Mouse (Mus musculus): ENCODE results near the gene Sfta2. TPM values are rescaled to one million over a fixed set of nuclear protein-coding genes. Genes with fewer than 3 reads are reported as not detected.

Gene Sfta2
- total and polyA plus RNA-seq, 3 experiments: not detected

DNA sequence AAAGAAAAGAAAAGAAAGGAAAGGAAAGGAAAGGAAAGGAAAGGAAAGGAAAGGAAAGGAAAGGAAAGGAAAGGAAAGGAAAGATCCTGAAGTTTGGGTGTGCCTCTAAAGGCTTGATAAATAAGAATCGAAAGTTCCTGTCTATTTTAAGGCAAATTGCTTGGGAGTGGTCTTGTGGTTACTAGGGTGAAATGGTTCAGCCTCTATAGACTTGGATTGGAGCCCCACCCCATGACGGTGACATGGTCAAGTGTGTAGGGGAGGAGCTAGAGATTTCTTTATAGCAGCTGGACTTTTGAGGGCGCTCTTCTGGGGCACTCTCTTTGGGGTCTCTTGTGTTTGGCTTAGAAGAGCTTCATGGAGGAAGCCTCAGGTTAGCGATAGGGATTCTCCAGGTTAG is 7.6 kb upstream of the Sfta2 start:
- Histone ChIP-seq H3K27me3 (ENCODE audit: control insufficient read depth in 1 of 2, insufficient read depth in 2 of 2, low read length in 2 of 2) (no peaks in the 10 kb centered on the region; a peak in 2 of 4 replicates), H3K4me1 (ENCODE audit: control insufficient read depth in 1 of 2, insufficient read depth in 2 of 2, low read length in 2 of 2) (peaks cover 0 to 10% of the 10 kb centered on the region in 2 experiments; a peak in 1 of 4 replicates), H3K27ac (ENCODE audit: control insufficient read depth, low read depth, low read length) (no peak overlapping the region), H3K9ac (ENCODE audit: control insufficient read depth, low read depth, low read length, poor library complexity, severe bottlenecking) (no peak overlapping the region), H3K36me3 (ENCODE audit: control insufficient read depth in 1 of 2, insufficient read depth in 2 of 2, low read length in 2 of 2) (0 out of 4 replicates have a peak, but pooled peaks cover 0 to 2% of the 10 kb centered on the region in 2 experiments), H3K79me2 (ENCODE audit: control insufficient read depth, insufficient read depth, low read length, poor library complexity) (no peaks in the 10 kb centered on the region), H3K4me3 (ENCODE audit: control insufficient read depth in 1 of 2, insufficient read depth in 1 of 2, low read depth in 2 of 2, low read length in 2 of 2) (peak overlapping the region in 1 of 2 experiments; percentile 12; a peak in 1 of 4 replicates), H3K9me3 (replicated peaks; ENCODE audit: insufficient read depth, low read length) (no peaks in the 10 kb centered on the region)
- DNase-seq (ENCODE audit: low read depth, low spot score): peak; percentile 43
- no peak for TF ChIP-seq UBTF (IDR thresholded peaks at IDR 0.05; ENCODE audit: borderline replicate concordance, insufficient read depth, low read depth, low read length)
- no peak for TF ChIP-seq BHLHE40 (IDR thresholded peaks at IDR 0.05; ENCODE audit: borderline replicate concordance, low read depth, low read length)
- no peak for TF ChIP-seq MYB (IDR thresholded peaks at IDR 0.05; ENCODE audit: low read depth, low read length)
- TF ChIP-seq CHD2 (IDR thresholded peaks at IDR 0.05; ENCODE audit: low read length): no peak
- TF ChIP-seq MAFK (IDR thresholded peaks at IDR 0.05; ENCODE audit: borderline replicate concordance, low read depth, low read length): no peak
- TF ChIP-seq TAL1 (IDR thresholded peaks at IDR 0.05; ENCODE audit: low read length): no peak
- no peak for TF ChIP-seq TCF12 (IDR thresholded peaks at IDR 0.05; ENCODE audit: low read depth, low read length)
- TF ChIP-seq ZC3H11A (IDR thresholded peaks at IDR 0.05; ENCODE audit: low read depth, low read length): no peak
- no peak for TF ChIP-seq USF1 (IDR thresholded peaks at IDR 0.05; ENCODE audit: low read depth, low read length)
- TF ChIP-seq ZNF384 (IDR thresholded peaks at IDR 0.05; ENCODE audit: low read depth, low read length): no peak
- TF ChIP-seq RCOR1 (IDR thresholded peaks at IDR 0.05; ENCODE audit: low read depth, low read length): no peak
- TF ChIP-seq GATA1 (IDR thresholded peaks at IDR 0.05; ENCODE audit: low read depth, low read length): no peak
- TF ChIP-seq EP300 (IDR thresholded peaks at IDR 0.05; ENCODE audit: low read depth in 1 of 2, low read length in 2 of 2): no peak
- no peak for TF ChIP-seq MAX (IDR thresholded peaks at IDR 0.05; ENCODE audit: low read length)
- TF ChIP-seq NELFE (IDR thresholded peaks at IDR 0.05; ENCODE audit: low read depth, low read length): no peak
- no peak for TF ChIP-seq POLR2AphosphoS5 (IDR thresholded peaks at IDR 0.05; ENCODE audit: borderline replicate concordance, low read depth, low read length)
- no peak for TF ChIP-seq KAT2A (conservative IDR thresholded peaks at IDR 0.05; ENCODE audit: low read depth, low read length)

DNA sequence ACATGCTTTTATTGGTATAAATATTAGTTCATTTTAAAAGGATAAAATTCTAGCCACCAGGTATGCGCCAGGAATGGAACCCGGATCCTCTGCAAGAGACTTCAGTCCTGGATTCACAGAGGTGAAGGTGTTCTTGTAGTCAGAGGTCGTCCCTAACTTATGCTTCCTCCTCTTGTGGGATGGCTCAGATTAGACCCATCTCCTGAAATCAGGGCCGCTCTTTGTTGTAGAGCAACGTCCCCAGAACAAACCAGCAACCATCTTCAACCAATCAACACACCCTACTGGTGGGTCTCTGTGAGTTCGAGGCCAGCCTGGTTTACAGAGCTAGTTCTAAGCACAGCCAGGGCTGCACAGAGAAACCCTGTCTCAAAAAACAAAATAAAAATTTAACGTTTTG is 6.9 kb upstream of the Sfta2 start:
- Histone ChIP-seq H3K9me3 (replicated peaks; ENCODE audit: insufficient read depth, low read length) (no peaks in the 10 kb centered on the region), H3K4me3 (ENCODE audit: control insufficient read depth in 1 of 2, insufficient read depth in 1 of 2, low read depth in 2 of 2, low read length in 2 of 2) (no peak overlapping the region), H3K4me1 (ENCODE audit: control insufficient read depth in 1 of 2, insufficient read depth in 2 of 2, low read length in 2 of 2) (peaks cover 0 to 10% of the 10 kb centered on the region in 2 experiments; a peak in 1 of 4 replicates), H3K9ac (ENCODE audit: control insufficient read depth, low read depth, low read length, poor library complexity, severe bottlenecking) (no peak overlapping the region), H3K79me2 (ENCODE audit: control insufficient read depth, insufficient read depth, low read length, poor library complexity) (no peaks in the 10 kb centered on the region), H3K27me3 (ENCODE audit: control insufficient read depth in 1 of 2, insufficient read depth in 2 of 2, low read length in 2 of 2) (no peaks in the 10 kb centered on the region; a peak in 2 of 4 replicates), H3K27ac (ENCODE audit: control insufficient read depth, low read depth, low read length) (no peak overlapping the region), H3K36me3 (ENCODE audit: control insufficient read depth in 1 of 2, insufficient read depth in 2 of 2, low read length in 2 of 2) (0 out of 4 replicates have a peak, but pooled peaks cover 0 to 2% of the 10 kb centered on the region in 2 experiments)
- no peak for DNase-seq (ENCODE audit: low read depth, low spot score)
- TF ChIP-seq CTCF (IDR thresholded peaks at IDR 0.05 in 2 of 3, conservative IDR thresholded peaks at IDR 0.05 in 1 of 3; ENCODE audit: control insufficient read depth in 1 of 3, insufficient read depth in 1 of 3, low read depth in 2 of 3, low read length in 3 of 3, poor library complexity in 1 of 3, severe bottlenecking in 1 of 3) (no peak), ZNF384 (IDR thresholded peaks at IDR 0.05; ENCODE audit: low read depth, low read length) (no peak), ETS1 (IDR thresholded peaks at IDR 0.05; ENCODE audit: low read depth, low read length) (no peak), CHD1 (IDR thresholded peaks at IDR 0.05; ENCODE audit: low read depth, low read length) (no peak), TCF12 (IDR thresholded peaks at IDR 0.05; ENCODE audit: low read depth, low read length) (no peak), RAD21 (IDR thresholded peaks at IDR 0.05; ENCODE audit: low read depth, low read length) (no peak), TAL1 (IDR thresholded peaks at IDR 0.05; ENCODE audit: low read length) (no peak), NRF1 (IDR thresholded peaks at IDR 0.05; ENCODE audit: insufficient read depth, low read depth, low read length, poor library complexity, severe bottlenecking) (no peak), UBTF (IDR thresholded peaks at IDR 0.05; ENCODE audit: borderline replicate concordance, insufficient read depth, low read depth, low read length) (no peak), GABPA (IDR thresholded peaks at IDR 0.05; ENCODE audit: low read depth, low read length) (no peak), MAFK (IDR thresholded peaks at IDR 0.05; ENCODE audit: borderline replicate concordance, low read depth, low read length) (no peak), POLR2A (IDR thresholded peaks at IDR 0.05; ENCODE audit: control insufficient read depth in 1 of 2, insufficient read depth in 1 of 2, low read depth in 1 of 2, low read length in 2 of 2, poor library complexity in 1 of 2) (no peak), POLR2AphosphoS2 (IDR thresholded peaks at IDR 0.05; ENCODE audit: low read length) (no peak), RCOR1 (IDR thresholded peaks at IDR 0.05; ENCODE audit: low read depth, low read length) (no peak), SIN3A (IDR thresholded peaks at IDR 0.05; ENCODE audit: low read length) (no peak)
